ENCODE assay signal across 7 mouse cellular contexts in genomic region chr16:55821571-55821981, GRCm38 (mm10). TPM values are rescaled to one million over a fixed set of nuclear protein-coding genes. Genes with fewer than 3 reads are reported as not detected.
DNase-seq lines count a peak whose midpoint lies in the region; ATAC-seq and TF ChIP-seq lines count a peak whose summit lies in the region.

No protein-coding gene starts in this region.

- H3K27me3 ChIP-seq in embryonic facial prominence, embryonic 10.5 days (replicated peaks; ENCODE audit: low read depth, poor library complexity, severe bottlenecking), result no peaks in the 10 kb centered on the region
- H3K27me3 ChIP-seq in limb, embryonic 15.5 days, result no peaks in the 10 kb centered on the region
- H3K27me3 ChIP-seq in midbrain, postnatal 0 days (ENCODE audit: insufficient read depth, low read length), result no peaks in the 10 kb centered on the region

- H3K27ac ChIP-seq in embryonic facial prominence, embryonic 10.5 days (replicated peaks), result peak overlapping the region; percentile 91
- peak overlapping the region; percentile 95 for H3K27ac ChIP-seq in limb, embryonic 15.5 days
- no peak overlapping the region for H3K27ac ChIP-seq in midbrain, postnatal 0 days (ENCODE audit: low read depth, low read length)

- under 1% methylated on average over 40 of the region's 40 CpGs for WGBS in embryonic facial prominence, embryonic 10.5 days
- 1% methylated on average over 40 of the region's 40 CpGs for WGBS in limb, embryonic 15.5 days
- WGBS in midbrain, postnatal 0 days, result 1% methylated on average over 35 of the region's 40 CpGs

- peak overlapping the region; percentile 72 for H3K4me2 ChIP-seq in limb, embryonic 15.5 days
- H3K4me2 ChIP-seq in midbrain, postnatal 0 days (ENCODE audit: low read depth, low read length, poor library complexity, severe bottlenecking), result peak overlapping the region; percentile 90

- ATAC-seq in limb, embryonic 15.5 days (ENCODE audit: insufficient number of reproducible peaks, low FRiP score, low TSS enrichment, low read depth), result peak; percentile 30; the same call in 1 of the 2 replicates
- ATAC-seq in midbrain, postnatal 0 days (ENCODE audit: low FRiP score), result peak; percentile 28

- peak overlapping the region; percentile 82 for H3K4me3 ChIP-seq in embryonic facial prominence, embryonic 10.5 days
- peak overlapping the region; percentile 90 for H3K4me3 ChIP-seq in limb, embryonic 15.5 days
- peak overlapping the region; percentile 79 for H3K4me3 ChIP-seq in midbrain, postnatal 0 days (ENCODE audit: low read depth, low read length)

- no peaks in the 10 kb centered on the region for H3K9me3 ChIP-seq in embryonic facial prominence, embryonic 10.5 days
- H3K9me3 ChIP-seq in limb, embryonic 15.5 days, result no peaks in the 10 kb centered on the region
- no peaks in the 10 kb centered on the region for H3K9me3 ChIP-seq in midbrain, postnatal 0 days (ENCODE audit: low read length)

- peaks cover 43% of the 10 kb centered on the region for H3K4me1 ChIP-seq in embryonic facial prominence, embryonic 10.5 days
- H3K4me1 ChIP-seq in limb, embryonic 15.5 days, result peaks cover 19% of the 10 kb centered on the region
- no peaks in the 10 kb centered on the region for H3K4me1 ChIP-seq in midbrain, postnatal 0 days (ENCODE audit: insufficient read depth, low read length)

- DNase-seq in right cerebral cortex, adult 18-20 months, result peak; percentile 20
- DNase-seq in right cerebral cortex, postnatal 25 days, result no peak
- peak; percentile 48 for DNase-seq in embryonic facial prominence, embryonic 10.5 days (ENCODE audit: low spot score)
- peak; percentile 33 for DNase-seq in heart, postnatal 4 days
- peak; percentile 36 for DNase-seq in midbrain, postnatal 0 days (ENCODE audit: low spot score)
- DNase-seq in spleen, adult 12 weeks (ENCODE audit: low spot score), result no peak

- peak overlapping the region; percentile 76 for H3K9ac ChIP-seq in limb, embryonic 15.5 days
- peak overlapping the region; percentile 70 for H3K9ac ChIP-seq in midbrain, postnatal 0 days (replicated peaks; ENCODE audit: low read length, poor library complexity, severe bottlenecking)

- peaks cover 24% of the 10 kb centered on the region for H3K36me3 ChIP-seq in embryonic facial prominence, embryonic 10.5 days (replicated peaks)
- peaks cover 12% of the 10 kb centered on the region for H3K36me3 ChIP-seq in limb, embryonic 15.5 days
- H3K36me3 ChIP-seq in midbrain, postnatal 0 days (ENCODE audit: insufficient read depth, low read length), result peaks cover 9% of the 10 kb centered on the region

- no peak for TF ChIP-seq CTCF in midbrain, postnatal 0 days (IDR thresholded peaks at IDR 0.05)

RNA-seq across cellular contexts. Expression of gene Nfkbiz, which starts 17.1 kb away (rescaled TPM):
- 2.1 and 2.8 TPM in 2 replicates for polyA plus RNA-seq in embryonic facial prominence, embryonic 10.5 days (2016; fragmentation: Nextera tagmentation; extraction: Ambion mirVana)
- 1 to 10 TPM; 3.8 to 3.9 TPM for total RNA-seq in heart, postnatal 4 days (2021)
- polyA plus RNA-seq in limb, embryonic 15.5 days (2015; fragmentation: Nextera tagmentation; extraction: Ambion mirVana), result 4.6 TPM in 2 replicates
- 2.6 and 3.2 TPM in 2 replicates for total RNA-seq in midbrain, postnatal 0 days (2014; rRNA removed)
- polyA plus RNA-seq in midbrain, postnatal 0 days (2015; fragmentation: Nextera tagmentation; extraction: Ambion mirVana), result 0.96 and 1.3 TPM in 2 replicates

Comparison
In these comparisons a context has a peak if more than half of its experiments do, and no peak if none do; other contexts are left out.
1. DNase-seq: peak in right cerebral cortex, adult 18-20 months (single experiment), embryonic facial prominence, embryonic 10.5 days (single experiment), heart, postnatal 4 days (single experiment) and midbrain, postnatal 0 days (single experiment); none in right cerebral cortex, postnatal 25 days (single experiment) and spleen, adult 12 weeks (single experiment).
2. Peak in every context shown above with its lines, with median percentiles within 50 percentile points of each other: H3K4me3 ChIP-seq.